Mouse (Mus musculus) thymus, adult 2 months (tissue): ENCODE data around the gene Psg25. TPM values are rescaled to one million over a fixed set of nuclear protein-coding genes. Genes with fewer than 3 reads are reported as not detected.

Experiments used
- DNase-seq: peaks from one replicate; pipeline ENCODE4 v3.0.0; 2021
- H3K27ac ChIP-seq: fragments of 200-500 bp; 2 replicates; pipeline ENCODE4 v1.5.1; 2012; ENCODE audit warnings: low read length, control low read depth; ENCODE audit not compliant: control insufficient read depth, insufficient read depth
- H3K27me3 ChIP-seq: fragments of 200-500 bp; 2 replicates; pipeline ENCODE4 v1.6.1; 2012; ENCODE audit warnings: mild to moderate bottlenecking, low read length, moderate library complexity, mixed read lengths; ENCODE audit not compliant: control insufficient read depth, insufficient read depth
- H3K36me3 ChIP-seq: fragments of 200-500 bp; 2 replicates; pipeline ENCODE4 v1.6.1; 2012; ENCODE audit warnings: mild to moderate bottlenecking, low read length, moderate library complexity; ENCODE audit not compliant: control insufficient read depth, insufficient read depth
- H3K4me1 ChIP-seq: fragments of 200-500 bp; replicated peaks from 2 replicates; pipeline ENCODE4 v1.6.1; 2012; ENCODE audit warnings: low read length; ENCODE audit not compliant: control insufficient read depth, insufficient read depth
- H3K4me3 ChIP-seq: fragments of 200-500 bp; 2 replicates; pipeline ENCODE4 v1.5.1; 2012; ENCODE audit warnings: mild to moderate bottlenecking, low read length, control low read depth, moderate library complexity; ENCODE audit not compliant: control insufficient read depth, insufficient read depth
- CTCF ChIP-seq: fragments of 200-500 bp; IDR thresholded peaks from 2 replicates; pipeline ENCODE4 v1.5.1; 2012; ENCODE audit warnings: mild to moderate bottlenecking, control low read depth, low read length, moderate library complexity, borderline replicate concordance; ENCODE audit not compliant: control insufficient read depth, poor library complexity, insufficient read depth; ENCODE audit errors: extremely low read depth
- POLR2A ChIP-seq: fragments of 200-500 bp; IDR thresholded peaks from 2 replicates; pipeline ENCODE4 v1.6.1; 2012; ENCODE audit warnings: mild to moderate bottlenecking, low read length, control low read depth, moderate library complexity; ENCODE audit not compliant: control insufficient read depth, poor library complexity, insufficient read depth; ENCODE audit errors: extremely low read depth
- WGBS: fragments of 180-500 bp; shearing (Covaris S2); methylation state at CpG from one replicate; pipeline ENCODE4 v1.1.7; 2018; 5-methylcytosine and 5-hydroxymethylcytosine counted together
- polyA plus RNA-seq: library from polyadenylated mRNA; depleted of rRNA; stranded (reverse); fragments of >200 nt; gene quantifications from 2 replicates; pipeline ENCODE4 v1.2.3, GENCODE M21; 2012; rRNA removed

The Psg25 gene
- polyA plus RNA-seq, 1 experiment: 0.24 TPM

DNA sequence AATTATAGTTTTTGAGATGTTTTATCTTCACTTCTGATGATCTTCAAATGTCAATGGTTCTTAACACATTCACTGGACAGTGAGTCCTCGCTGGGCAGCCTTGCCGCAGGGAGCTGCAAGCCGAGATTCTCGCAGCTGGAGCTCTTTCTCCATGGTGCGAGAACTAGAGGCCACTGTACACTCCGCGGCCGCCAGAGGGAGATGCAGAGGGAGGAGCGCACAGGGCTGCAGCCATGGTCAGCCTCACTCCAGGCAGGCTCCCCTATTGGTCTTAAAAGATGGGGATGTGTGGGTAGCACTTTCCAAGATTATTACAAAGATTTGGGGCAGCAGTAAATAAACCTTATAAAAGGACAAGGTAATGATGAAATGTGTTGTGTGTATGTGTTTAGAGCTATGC, 20.6 kb downstream of the Psg25 start:
- H3K4me3 ChIP-seq: no peak overlapping the region
- H3K36me3 ChIP-seq: no peaks in the 10 kb centered on the region
- no peak overlapping the region for H3K27ac ChIP-seq
- H3K27me3 ChIP-seq: no peaks in the 10 kb centered on the region
- 31% methylated on average over 9 of the region's 9 CpGs for WGBS
- no peaks in the 10 kb centered on the region for H3K4me1 ChIP-seq
- DNase-seq: no peak
- TF ChIP-seq CTCF: no peak
- TF ChIP-seq POLR2A: no peak

- TF ChIP-seq POLR2A: no peak
- TF ChIP-seq CTCF: no peak
- no peak within 1 kb of the TSS for H3K4me3 ChIP-seq
- WGBS: 81% methylated on average over 1 of the region's 1 CpGs
- no peaks in the 10 kb centered on the region for H3K36me3 ChIP-seq
- DNase-seq: no peak
- H3K27me3 ChIP-seq: no peaks in the 10 kb centered on the region
- no peaks in the 10 kb centered on the region for H3K4me1 ChIP-seq
- H3K27ac ChIP-seq: no peak within 1 kb of the TSS
Measured at GRCm38 (mm10) chr7:18484077-18484476, 48.0 kb downstream of the Psg25 start, which contains the start of gene Psg26. Gene Psg26 (minus strand): TSS chr7:18484177.

Other genes with a start within 250 kb of the Psg25 start
- 0.24 TPM in 1 of 2 replicates, not detected in the other for gene Psg18, start 177.3 kb downstream of the Psg25 start, polyA plus RNA-seq
- gene Psg28, start 100.2 kb downstream of the Psg25 start, polyA plus RNA-seq: not detected in 2 replicates
- 0.05 TPM in 1 of 2 replicates, not detected in the other for gene Psg26, start 48.1 kb downstream of the Psg25 start, polyA plus RNA-seq
- 0.43 and 0.73 TPM in 2 replicates for gene Psg27, start 35.0 kb upstream of the Psg25 start, polyA plus RNA-seq
- 0.09 and 0.13 TPM in 2 replicates for gene Psg23, start 84.2 kb upstream of the Psg25 start, polyA plus RNA-seq
- gene Psg21, start 124.5 kb upstream of the Psg25 start, polyA plus RNA-seq: 0.08 and 0.13 TPM in 2 replicates
- gene Psg20, start 153.9 kb upstream of the Psg25 start, polyA plus RNA-seq: 0.18 and 0.20 TPM in 2 replicates
- 0.22 and 0.24 TPM in 2 replicates for gene Psg22, start 185.8 kb upstream of the Psg25 start, polyA plus RNA-seq